9 mouse cellular contexts compared by ENCODE assay signal in genomic region chr7:28726600-28726999, GRCm38 (mm10). TPM values are rescaled to one million over a fixed set of nuclear protein-coding genes. Genes with fewer than 3 reads are reported as not detected.
A peak's percentile ranks its signal among the peaks of the same experiment; 100 is the strongest.
DNase-seq lines count a peak whose midpoint lies in the region; ATAC-seq and TF ChIP-seq lines count a peak whose summit lies in the region.
"Had no signal": no experiment of that assay in that cellular context is flagged by ENCODE, and none has a peak within 500 bp of the region (broad histone marks: within the 10 kb centered on the region; RNA-seq: fewer than 3 reads in every experiment).

No protein-coding gene starts in this region.

- peak; percentile 75 for DNase-seq in Muller cell, postnatal 12 days (ENCODE audit: inconsistent ontology term)
- peak; percentile 82 for DNase-seq in cerebellum, adult 9-10 months
- DNase-seq in frontal cortex, adult 2 months (ENCODE audit: extremely low spot score in 1 of 2, low spot score in 1 of 2), result peak; percentile 63 to 90
- DNase-seq in hindbrain, postnatal 0 days (ENCODE audit: low spot score), result peak; percentile 90
- DNase-seq in left cerebral cortex, adult 18-20 months (ENCODE audit: low spot score in 2 of 2), result peak; percentile 87 to 93
- DNase-seq in mesoderm, embryonic 11.5 days (ENCODE audit: low read depth, low spot score), result peak; percentile 86
- DNase-seq in right cerebral cortex, postnatal 25 days, result peak; percentile 84
- DNase-seq in urinary bladder, postnatal 25 days (ENCODE audit: low spot score), result peak; percentile 84

- H3K9me3 ChIP-seq in hindbrain, postnatal 0 days (ENCODE audit: low read length), result peaks cover 3% of the 10 kb centered on the region; the same call in 1 of the 2 replicates

- 6% methylated on average over 14 of the region's 14 CpGs for WGBS in hindbrain, postnatal 0 days

- no peak overlapping the region for H3K4me3 ChIP-seq in hindbrain, postnatal 0 days (ENCODE audit: low read length)

- H3K4me2 ChIP-seq in hindbrain, postnatal 0 days (ENCODE audit: low read depth, low read length), result peak overlapping the region; percentile 30

- TF ChIP-seq CTCF in hindbrain, postnatal 0 days (IDR thresholded peaks at IDR 0.05; ENCODE audit: low read depth), result peak; percentile 94

- H3K9ac ChIP-seq in hindbrain, postnatal 0 days (replicated peaks; ENCODE audit: low read length), result no peak overlapping the region

- peak; percentile 78 for ATAC-seq in hindbrain, postnatal 0 days

- H3K27me3 ChIP-seq in hindbrain, postnatal 0 days (ENCODE audit: insufficient read depth, low read length), result no peaks in the 10 kb centered on the region

- H3K27ac ChIP-seq in hindbrain, postnatal 0 days, result no peak overlapping the region

- no peaks in the 10 kb centered on the region for H3K4me1 ChIP-seq in hindbrain, postnatal 0 days (ENCODE audit: insufficient read depth, low read length)

- H3K36me3 ChIP-seq in hindbrain, postnatal 0 days (ENCODE audit: insufficient read depth, low read length), result no peaks in the 10 kb centered on the region

RNA-seq across cellular contexts. Expression of gene Fbxo17, which starts 10.0 kb away (rescaled TPM):
- 3.4 and 4.3 TPM in 2 replicates for polyA plus RNA-seq in frontal cortex, adult 2 months (2012; rRNA removed)
- 3.7 and 5.0 TPM in 2 replicates for total RNA-seq in hindbrain, postnatal 0 days (2014; rRNA removed)
- 6.5 and 7.7 TPM in 2 replicates for polyA plus RNA-seq in hindbrain, postnatal 0 days (2015; fragmentation: Nextera tagmentation; extraction: Ambion mirVana)
- 1 to 10 TPM; 1.9 to 2.3 TPM for total RNA-seq in left cerebral cortex, adult 18-20 months (2021)

RNA-seq across cellular contexts. Expression of gene Mrps12, which starts 15.0 kb away (rescaled TPM):
- 92.4 and 109 TPM in 2 replicates for polyA plus RNA-seq in frontal cortex, adult 2 months (2012; rRNA removed)
- 66.4 and 90.3 TPM in 2 replicates for total RNA-seq in hindbrain, postnatal 0 days (2014; rRNA removed)
- polyA plus RNA-seq in hindbrain, postnatal 0 days (2015; fragmentation: Nextera tagmentation; extraction: Ambion mirVana), result 110 and 111 TPM in 2 replicates
- 10 to 100 TPM; 62.8 to 71.0 TPM for total RNA-seq in left cerebral cortex, adult 18-20 months (2021)

RNA-seq across cellular contexts. Expression of gene Sars2, which starts 15.2 kb away (rescaled TPM):
- polyA plus RNA-seq in frontal cortex, adult 2 months (2012; rRNA removed), result 15.4 and 18.0 TPM in 2 replicates
- total RNA-seq in hindbrain, postnatal 0 days (2014; rRNA removed), result 17.3 and 17.9 TPM in 2 replicates
- polyA plus RNA-seq in hindbrain, postnatal 0 days (2015; fragmentation: Nextera tagmentation; extraction: Ambion mirVana), result 18.9 and 20.2 TPM in 2 replicates
- 10 to 100 TPM; 11.0 to 11.6 TPM for total RNA-seq in left cerebral cortex, adult 18-20 months (2021)

RNA-seq across cellular contexts. Expression of gene Ccer2, which starts 29.4 kb away (rescaled TPM):
- 2.2 TPM in 2 replicates for polyA plus RNA-seq in frontal cortex, adult 2 months (2012; rRNA removed)
- total RNA-seq in hindbrain, postnatal 0 days (2014; rRNA removed), result not detected in 2 replicates
- polyA plus RNA-seq in hindbrain, postnatal 0 days (2015; fragmentation: Nextera tagmentation; extraction: Ambion mirVana), result 1.4 and 1.9 TPM in 2 replicates
- 1 to 10 TPM; 1.1 to 2.9 TPM for total RNA-seq in left cerebral cortex, adult 18-20 months (2021)
- polyA plus RNA-seq: liver, embryonic 16.5 days had no signal

RNA-seq across cellular contexts. Expression of gene Fbxo27, which starts 34.0 kb away (rescaled TPM):
- 28.9 and 35.7 TPM in 2 replicates for polyA plus RNA-seq in frontal cortex, adult 2 months (2012; rRNA removed)
- total RNA-seq in hindbrain, postnatal 0 days (2014; rRNA removed), result 5.0 and 6.1 TPM in 2 replicates
- 9.0 and 10.2 TPM in 2 replicates for polyA plus RNA-seq in hindbrain, postnatal 0 days (2015; fragmentation: Nextera tagmentation; extraction: Ambion mirVana)
- 10 to 100 TPM; 24.6 TPM for total RNA-seq in left cerebral cortex, adult 18-20 months (2021)
